Mouse (Mus musculus): Measurements from ENCODE around the gene Lrrc1. TPM values are rescaled to one million over a fixed set of nuclear protein-coding genes. Genes with fewer than 3 reads are reported as not detected.

Gene Lrrc1
- polyA plus RNA-seq, 1 experiment from 2014 or later: 7.4 TPM

Small RNA genes within 50 kb of the gene (microRNA-seq; reads per million reads assigned to microRNA genes)
- not detected for gene Gm25250

Other genes with a start within 250 kb of the Lrrc1 start
- not detected in 2 replicates for gene Mlip, start 191.9 kb downstream of the Lrrc1 start, polyA plus RNA-seq (2014; fragmentation: Nextera tagmentation; extraction: Ambion mirVana)
- gene Klhl31, start 91.6 kb upstream of the Lrrc1 start, polyA plus RNA-seq (2014; fragmentation: Nextera tagmentation; extraction: Ambion mirVana): 3.5 and 4.0 TPM in 2 replicates
- 20.4 and 22.5 TPM in 2 replicates for gene Gclc, start 209.7 kb upstream of the Lrrc1 start, polyA plus RNA-seq (2014; fragmentation: Nextera tagmentation; extraction: Ambion mirVana)